Mouse (Mus musculus) kidney, postnatal 0 days (tissue): ENCODE data around the gene Map4k2. TPM values are rescaled to one million over a fixed set of nuclear protein-coding genes. Genes with fewer than 3 reads are reported as not detected.

Source experiments
- ATAC-seq: fragments of 200-750 bp; cut with Nextera tagmentation; replicated peaks from 2 replicates; pipeline ENCODE4 v1.8.0; 2017; ENCODE audit warnings: low read depth, moderate number of reproducible peaks, moderate TSS enrichment, moderate library complexity; ENCODE audit not compliant: low FRiP score
- DNase-seq: peaks from one replicate; pipeline ENCODE4 v3.0.0-alpha.2; 2016; ENCODE audit warnings: low spot score
- H3K27ac ChIP-seq: fragments of 300-500 bp; sonication (generic); 2 replicates; pipeline ENCODE4 v1.5.1; 2014; ENCODE audit warnings: mild to moderate bottlenecking
- H3K27me3 ChIP-seq: fragments of 300-500 bp; sonication (generic); 2 replicates; pipeline ENCODE4 v1.6.1; 2014; ENCODE audit warnings: low read length, mixed read lengths; ENCODE audit not compliant: insufficient read depth
- H3K36me3 ChIP-seq: fragments of 300-500 bp; sonication (generic); 2 replicates; pipeline ENCODE4 v1.6.1; 2014; ENCODE audit warnings: low read length, mixed read lengths; ENCODE audit not compliant: insufficient read depth
- H3K4me1 ChIP-seq: fragments of 300-500 bp; sonication (generic); replicated peaks from 2 replicates; pipeline ENCODE4 v1.6.1; 2014; ENCODE audit warnings: antibody characterized with exemption, low read length, mixed read lengths; ENCODE audit not compliant: insufficient read depth
- H3K4me2 ChIP-seq: fragments of 300-500 bp; sonication (generic); 2 replicates; pipeline ENCODE4 v1.6.1; 2014; ENCODE audit warnings: mild to moderate bottlenecking, low read length, moderate library complexity, mixed read lengths
- H3K4me3 ChIP-seq: fragments of 300-500 bp; sonication (generic); replicated peaks from 2 replicates; pipeline ENCODE4 v1.5.1; 2014; ENCODE audit warnings: low read depth, low read length
- H3K9ac ChIP-seq: fragments of 300-500 bp; sonication (generic); 2 replicates; pipeline ENCODE4 v1.6.1; 2014; ENCODE audit warnings: low read depth, low read length
- H3K9me3 ChIP-seq: fragments of 300-500 bp; sonication (generic); replicated peaks from 2 replicates; pipeline ENCODE4 v1.6.1; 2016; ENCODE audit warnings: low read length, inconsistent platforms, mixed read lengths
- CTCF ChIP-seq: IDR thresholded peaks from 2 replicates; pipeline ENCODE4 v1.5.1; 2016; ENCODE audit warnings: antibody characterized with exemption, low read depth, mild to moderate bottlenecking, moderate library complexity
- WGBS: fragments of 180-500 bp; shearing (Covaris S2); extraction: QIAGEN DNeasy Blood & Tissue Kit; methylation state at CpG from one replicate; pipeline ENCODE4 v1.1.7; 2014; 5-methylcytosine and 5-hydroxymethylcytosine counted together
- polyA plus RNA-seq: library from polyadenylated mRNA; unstranded; fragments of >200 nt; fragmentation: Nextera tagmentation; extraction: Ambion mirVana; gene quantifications from 2 replicates; pipeline ENCODE4 v1.2.1, GENCODE M21; 2015

Map4k2 gene
- polyA plus RNA-seq, 1 experiment from 2014 or later: 12.2 TPM

GRCm38 (mm10) chr19:6361291-6361690 lies 20.4 kb downstream of the Map4k2 start:
- WGBS: 95% methylated on average over 3 of the region's 3 CpGs
- Histone ChIP-seq H3K9me3 (no peaks in the 10 kb centered on the region), H3K27ac (no peak overlapping the region), H3K4me2 (no peak overlapping the region), H3K27me3 (no peaks in the 10 kb centered on the region), H3K4me3 (no peak overlapping the region), H3K36me3 (0 out of 2 replicates have a peak, but pooled peaks cover 8% of the 10 kb centered on the region), H3K4me1 (peaks cover 6% of the 10 kb centered on the region; the same call in 1 of the 2 replicates), H3K9ac (no peak overlapping the region)
- TF ChIP-seq CTCF: no peak
- DNase-seq (no peak), ATAC-seq (no peak)

- no peak for DNase-seq
- Histone ChIP-seq H3K4me3 (peak overlapping the region; percentile 81), H3K27ac (peak overlapping the region; percentile 65), H3K9me3 (no peaks in the 10 kb centered on the region), H3K4me2 (peak overlapping the region; percentile 59), H3K4me1 (peaks cover 6% of the 10 kb centered on the region; the same call in 1 of the 2 replicates), H3K36me3 (peaks cover 24% of the 10 kb centered on the region), H3K27me3 (no peaks in the 10 kb centered on the region), H3K9ac (peak overlapping the region; percentile 19; the same call in 1 of the 2 replicates)
- no peak for TF ChIP-seq CTCF
- WGBS: under 1% methylated on average over 11 of the region's 11 CpGs
- ATAC-seq: no peak
Measured at GRCm38 (mm10) chr19:6363091-6363410, 22.1 kb downstream of the Map4k2 start.

DNA sequence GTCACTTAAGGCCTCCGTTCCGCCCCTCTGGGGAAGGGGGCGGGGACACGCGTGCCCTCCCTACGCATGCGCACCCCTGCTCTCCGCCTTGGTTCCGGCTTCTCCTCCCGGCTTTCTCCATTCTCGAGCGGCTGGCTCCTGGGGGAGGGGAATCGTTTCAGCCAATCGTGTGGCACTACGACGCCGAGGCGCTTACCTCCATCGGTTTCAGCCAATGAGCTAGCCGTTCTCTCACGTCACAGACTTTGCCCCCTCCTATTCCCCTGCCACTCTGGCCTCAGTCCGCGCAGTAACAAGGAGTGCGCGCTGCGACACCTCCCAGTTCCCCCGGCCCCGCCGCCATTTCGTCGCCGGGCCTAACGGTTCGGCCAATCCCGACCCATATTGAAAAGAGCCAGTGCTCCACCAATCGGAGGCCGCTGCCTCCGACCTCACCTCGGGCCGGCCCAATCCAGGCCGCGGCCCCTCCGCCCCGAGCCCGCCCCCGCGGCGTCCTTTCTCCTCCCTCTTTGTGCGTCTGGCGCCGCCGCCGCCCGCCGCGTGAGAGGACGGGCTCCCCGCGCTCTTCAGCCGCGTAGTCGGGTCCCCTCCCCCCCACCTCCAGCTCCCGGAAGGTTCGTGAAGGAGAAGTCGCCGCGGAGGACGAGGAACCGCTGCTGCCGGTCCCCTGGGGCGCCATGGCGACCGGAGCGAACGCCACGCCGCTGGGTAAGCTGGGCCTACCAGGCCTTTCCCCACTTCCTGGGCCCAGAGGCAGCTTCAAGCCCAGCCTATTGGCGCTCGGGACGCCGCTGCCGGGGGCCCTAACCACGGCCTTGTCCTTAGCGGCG lies 22.7 kb downstream of the Map4k2 start, which contains the start of gene Sf1:
Sf1 (plus strand) TSS at position 280 of the 830 bp plus-strand sequence.
- peak within 1 kb of the TSS; percentile 66 for H3K4me2 ChIP-seq

GRCm38 (mm10) chr19:6364317-6364725 lies 23.4 kb downstream of the Map4k2 start:
- WGBS: under 1% methylated on average over 52 of the region's 55 CpGs
- no peak for ATAC-seq

More for the DNA sequence above, 22.7 kb downstream of the Map4k2 start, which contains the start of gene Sf1:
- no peaks in the 10 kb centered on the region for H3K27me3 ChIP-seq
- ATAC-seq (peak; percentile 97), DNase-seq (peak; percentile 100)
- no peak for TF ChIP-seq CTCF
- H3K9ac ChIP-seq: peak within 1 kb of the TSS; percentile 91
- H3K9me3 ChIP-seq: no peaks in the 10 kb centered on the region
- peaks cover 29% of the 10 kb centered on the region for H3K36me3 ChIP-seq
- peak within 1 kb of the TSS; percentile 99 for H3K27ac ChIP-seq
- under 1% methylated on average over 81 of the region's 85 CpGs for WGBS
- H3K4me3 ChIP-seq: peak within 1 kb of the TSS; percentile 81
- peaks cover 6% of the 10 kb centered on the region; the same call in 1 of the 2 replicates for H3K4me1 ChIP-seq

DNA sequence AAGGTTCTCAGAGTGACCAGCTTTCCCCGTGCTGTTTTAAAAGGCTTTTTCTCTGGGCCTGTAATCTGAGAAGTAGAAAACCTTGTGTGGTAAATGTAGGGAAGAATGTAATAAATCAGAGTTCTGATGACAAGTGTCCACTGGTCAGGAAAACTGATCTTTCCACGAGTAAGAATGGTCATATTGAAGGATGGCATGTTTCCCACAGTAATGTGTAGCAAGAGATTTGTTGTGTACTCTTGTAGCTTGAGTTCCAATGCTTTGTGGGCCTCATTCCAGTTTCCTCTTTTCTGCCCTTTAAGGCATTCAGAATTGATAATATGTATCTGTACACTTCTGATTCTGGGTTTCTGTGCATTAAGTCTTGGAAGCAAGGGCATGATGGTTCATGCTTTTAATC lies 23.9 kb downstream of the Map4k2 start:
- Histone ChIP-seq H3K27ac (no peak overlapping the region), H3K9me3 (no peaks in the 10 kb centered on the region), H3K4me2 (peak overlapping the region; percentile 66), H3K4me3 (peak overlapping the region; percentile 81), H3K4me1 (peaks cover 6% of the 10 kb centered on the region; the same call in 1 of the 2 replicates), H3K36me3 (peaks cover 39% of the 10 kb centered on the region), H3K9ac (peak overlapping the region; percentile 91), H3K27me3 (no peaks in the 10 kb centered on the region)
- TF ChIP-seq CTCF: no peak
- WGBS: 0% methylated on average over 2 of the region's 2 CpGs
- DNase-seq: no peak
- no peak for ATAC-seq

More at GRCm38 (mm10) chr19:6364317-6364725, 23.4 kb downstream of the Map4k2 start:
- H3K4me1 ChIP-seq: peaks cover 6% of the 10 kb centered on the region; the same call in 1 of the 2 replicates
- H3K27me3 ChIP-seq: no peaks in the 10 kb centered on the region
- H3K4me3 ChIP-seq: peak overlapping the region; percentile 81
- peak overlapping the region; percentile 66 for H3K4me2 ChIP-seq
- peak overlapping the region; percentile 91 for H3K9ac ChIP-seq
- DNase-seq: peak; percentile 94
- peaks cover 34% of the 10 kb centered on the region for H3K36me3 ChIP-seq
- H3K27ac ChIP-seq: peak overlapping the region; percentile 99
- no peaks in the 10 kb centered on the region for H3K9me3 ChIP-seq
- TF ChIP-seq CTCF: no peak

- DNase-seq (no peak), ATAC-seq (no peak)
- Histone ChIP-seq H3K4me3 (no peak overlapping the region), H3K4me2 (no peak overlapping the region), H3K4me1 (peaks cover 2% of the 10 kb centered on the region; the same call in 1 of the 2 replicates), H3K9ac (no peak overlapping the region), H3K9me3 (no peaks in the 10 kb centered on the region), H3K27me3 (no peaks in the 10 kb centered on the region), H3K27ac (no peak overlapping the region), H3K36me3 (peaks cover 88% of the 10 kb centered on the region)
- TF ChIP-seq CTCF: no peak
- WGBS: 82% methylated on average over 2 of the region's 2 CpGs
Measured at GRCm38 (mm10) chr19:6370175-6370574, 29.2 kb downstream of the Map4k2 start.
